Mouse (Mus musculus): ENCODE data around the gene Vmn1r78. TPM values are rescaled to one million over a fixed set of nuclear protein-coding genes. Genes with fewer than 3 reads are reported as not detected.

Gene Vmn1r78
- polyA plus RNA-seq (2017; shearing (Covaris generic)): 0.37 TPM

GRCm38 (mm10) chr7:12149957-12150356 is at the start of gene Vmn1r78:
Vmn1r78 (plus strand) TSS chr7:12150257.

GRCm38 (mm10) chr7:12170979-12171378 is 20.9 kb downstream of the Vmn1r78 start, which contains the start of gene Vmn1r79:
Vmn1r79 (plus strand) TSS chr7:12171279.

GRCm38 (mm10) chr7:12188986-12189385 is 38.9 kb downstream of the Vmn1r78 start, which contains the start of gene Vmn1r80:
Vmn1r80 (plus strand) TSS chr7:12189286.

Other genes starting within 250 kb of the Vmn1r78 start
- 0.05 TPM for gene Vmn1r76, start 212.0 kb upstream of the Vmn1r78 start, polyA plus RNA-seq (2017; shearing (Covaris generic))
- 0.05 TPM for gene Vmn1r77, start 113.5 kb upstream of the Vmn1r78 start, polyA plus RNA-seq (2017; shearing (Covaris generic))
- gene Vmn1r79, start 21.0 kb downstream of the Vmn1r78 start, polyA plus RNA-seq (2017; shearing (Covaris generic)): not detected
- 0.05 TPM for gene Vmn1r80, start 39.0 kb downstream of the Vmn1r78 start, polyA plus RNA-seq (2017; shearing (Covaris generic))
- 0.14 TPM for gene Vmn1r81, start 118.0 kb downstream of the Vmn1r78 start, polyA plus RNA-seq (2017; shearing (Covaris generic))
- not detected for gene Vmn1r82, start 150.2 kb downstream of the Vmn1r78 start, polyA plus RNA-seq (2017; shearing (Covaris generic))
- gene Vmn1r83, start 179.2 kb downstream of the Vmn1r78 start, polyA plus RNA-seq (2017; shearing (Covaris generic)): not detected
- gene Vmn1r84, start 219.0 kb downstream of the Vmn1r78 start, polyA plus RNA-seq (2017; shearing (Covaris generic)): not detected

Measured in naive thymus-derived CD4-positive, alpha-beta T cell, adult 5 months (primary cell).